Mouse (Mus musculus) liver, embryonic 14.5 days (tissue): ENCODE data around the gene Fgd2. TPM values are rescaled to one million over a fixed set of nuclear protein-coding genes. Genes with fewer than 3 reads are reported as not detected.

Experiments used
- ATAC-seq: fragments of 200-750 bp; cut with Nextera tagmentation; 2 replicates; pipeline ENCODE4 v1.8.0; 2017; ENCODE audit warnings: moderate number of reproducible peaks, mild to moderate bottlenecking, moderate library complexity; ENCODE audit not compliant: insufficient read depth
- DNase-seq, 3 experiments: peaks; one replicate each; pipeline ENCODE4 v3.0.0-alpha.2; 2012 to 2013; ENCODE audit warnings: low read depth in 3 of 3, low spot score in 3 of 3
- H3K27ac ChIP-seq: fragments of 300-500 bp; sonication (generic); 2 replicates; pipeline ENCODE4 v1.5.1; 2014; ENCODE audit warnings: moderate library complexity, mild to moderate bottlenecking, control low read depth, inconsistent platforms
- H3K27me3 ChIP-seq: fragments of 300-500 bp; sonication (generic); 2 replicates; pipeline ENCODE4 v1.6.1; 2014; ENCODE audit warnings: mild to moderate bottlenecking, low read length, moderate library complexity; ENCODE audit not compliant: control insufficient read depth, insufficient read depth
- H3K36me3 ChIP-seq: fragments of 300-500 bp; sonication (generic); replicated peaks from 2 replicates; pipeline ENCODE4 v1.6.1; 2014; ENCODE audit warnings: low read depth; ENCODE audit not compliant: control insufficient read depth, insufficient read depth
- H3K4me1 ChIP-seq, 2 experiments: fragments of 200-500 bp in 1 of 2; fragments of 300-500 bp in 1 of 2; sonication (generic) in 1 of 2; replicated peaks; 2 replicates each; pipeline ENCODE4 v1.6.1; 2012 to 2014; ENCODE audit warnings: antibody characterized with exemption in 1 of 2, inconsistent platforms in 1 of 2, low read length in 1 of 2; ENCODE audit not compliant: control insufficient read depth in 2 of 2, insufficient read depth in 2 of 2
- H3K4me2 ChIP-seq: fragments of 300-500 bp; sonication (generic); 2 replicates; pipeline ENCODE4 v1.6.1; 2014; ENCODE audit warnings: low read depth, mild to moderate bottlenecking, control low read depth, moderate library complexity
- H3K4me3 ChIP-seq, 2 experiments: fragments of 200-500 bp in 1 of 2; fragments of 300-500 bp in 1 of 2; sonication (generic) in 1 of 2; 2 replicates each; pipeline ENCODE4 v1.5.1; 2012 to 2014; ENCODE audit warnings: low read depth in 2 of 2, low read length in 2 of 2, mild to moderate bottlenecking in 2 of 2, control low read depth in 1 of 2, inconsistent platforms in 1 of 2, moderate library complexity in 1 of 2; ENCODE audit not compliant: insufficient read depth in 1 of 2
- H3K9ac ChIP-seq: fragments of 300-500 bp; sonication (generic); replicated peaks from 2 replicates; pipeline ENCODE4 v1.6.1; 2014; ENCODE audit warnings: mild to moderate bottlenecking, control low read depth, moderate library complexity
- H3K9me3 ChIP-seq: fragments of 300-500 bp; sonication (generic); 2 replicates; pipeline ENCODE4 v1.6.1; 2016; ENCODE audit warnings: low read length, mixed read lengths; ENCODE audit not compliant: control insufficient read depth
- CTCF ChIP-seq: IDR thresholded peaks from 2 replicates; pipeline ENCODE4 v1.5.1; 2016; ENCODE audit warnings: antibody characterized with exemption, low read depth, control low read depth
- EP300 ChIP-seq: IDR thresholded peaks from 2 replicates; pipeline ENCODE4 v1.6.1; 2016; ENCODE audit warnings: antibody characterized with exemption, low read depth
- WGBS: fragments of 180-500 bp; shearing (Covaris S2); extraction: QIAGEN DNeasy Blood & Tissue Kit; methylation state at CpG from one replicate; pipeline ENCODE4 v1.1.7; 2014; ENCODE audit not compliant: insufficient replicate concordance; 5-methylcytosine and 5-hydroxymethylcytosine counted together
- polyA plus RNA-seq, 2 experiments: library from polyadenylated mRNA; depleted of rRNA in 1 of 2; stranded (reverse) in 1 of 2; unstranded in 1 of 2; fragments of >200 nt; fragmentation: Nextera tagmentation in 1 of 2; extraction: Ambion mirVana in 1 of 2; gene quantifications; 2 replicates each; pipeline versions ENCODE4 v1.2.1 to v1.2.3; 2012 to 2014

Gene Fgd2
- polyA plus RNA-seq, 2 experiments = 3.8 to 8.5 TPM

GRCm38 (mm10) chr17:29428213-29428612 lies 67.5 kb downstream of the Fgd2 start:
- no peak for DNase-seq
- Histone ChIP-seq H3K4me1 (peaks cover 19 to 29% of the 10 kb centered on the region in 2 experiments), H3K9me3 (no peaks in the 10 kb centered on the region), H3K4me3 (no peak overlapping the region), H3K27me3 (no peaks in the 10 kb centered on the region; the same call in 1 of the 2 replicates), H3K9ac (no peak overlapping the region; the same call in 1 of the 2 replicates), H3K36me3 (no peaks in the 10 kb centered on the region), H3K27ac (no peak overlapping the region), H3K4me2 (no peak overlapping the region)
- 46% methylated on average over 8 of the region's 8 CpGs for WGBS
- no peak for ATAC-seq
- TF ChIP-seq CTCF = no peak
- no peak for TF ChIP-seq EP300

GRCm38 (mm10) chr17:29428826-29429225 lies 68.1 kb downstream of the Fgd2 start:
- Histone ChIP-seq H3K4me3 (no peak overlapping the region), H3K36me3 (no peaks in the 10 kb centered on the region), H3K9ac (no peak overlapping the region), H3K27me3 (no peaks in the 10 kb centered on the region; the same call in 1 of the 2 replicates), H3K4me2 (no peak overlapping the region), H3K4me1 (peaks cover 25 to 36% of the 10 kb centered on the region in 2 experiments), H3K9me3 (no peaks in the 10 kb centered on the region), H3K27ac (no peak overlapping the region)
- ATAC-seq (no peak), DNase-seq (no peak)
- WGBS = 40% methylated on average over 2 of the region's 2 CpGs
- no peak for TF ChIP-seq EP300

Other genes with a start within 250 kb of the Fgd2 start
- 11.5 and 12.8 TPM in 2 replicates for gene Rab44, start 246.8 kb upstream of the Fgd2 start, polyA plus RNA-seq (2012; rRNA removed)
- gene Rab44, start 246.8 kb upstream of the Fgd2 start, polyA plus RNA-seq (2014; fragmentation: Nextera tagmentation; extraction: Ambion mirVana) = 3.7 and 4.1 TPM in 2 replicates
- gene Cpne5, start 122.7 kb upstream of the Fgd2 start, polyA plus RNA-seq (2012; rRNA removed) = 0.06 and 0.12 TPM in 2 replicates
- 0.16 and 0.28 TPM in 2 replicates for gene Cpne5, start 122.7 kb upstream of the Fgd2 start, polyA plus RNA-seq (2014; fragmentation: Nextera tagmentation; extraction: Ambion mirVana)
- 46.2 and 47.9 TPM in 2 replicates for gene Ppil1, start 96.7 kb upstream of the Fgd2 start, polyA plus RNA-seq (2012; rRNA removed)
- 84.7 and 87.3 TPM in 2 replicates for gene Ppil1, start 96.7 kb upstream of the Fgd2 start, polyA plus RNA-seq (2014; fragmentation: Nextera tagmentation; extraction: Ambion mirVana)
- 26.1 and 27.4 TPM in 2 replicates for gene BC004004, start 92.1 kb upstream of the Fgd2 start, polyA plus RNA-seq (2012; rRNA removed)
- gene BC004004, start 92.1 kb upstream of the Fgd2 start, polyA plus RNA-seq (2014; fragmentation: Nextera tagmentation; extraction: Ambion mirVana) = 57.7 and 58.1 TPM in 2 replicates
- gene Pi16, start 43.2 kb upstream of the Fgd2 start, polyA plus RNA-seq (2012; rRNA removed) = 0.90 and 0.97 TPM in 2 replicates
- gene Pi16, start 43.2 kb upstream of the Fgd2 start, polyA plus RNA-seq (2014; fragmentation: Nextera tagmentation; extraction: Ambion mirVana) = 0.39 and 0.52 TPM in 2 replicates
- 61.1 and 69.0 TPM in 2 replicates for gene Mtch1, start 13.0 kb upstream of the Fgd2 start, polyA plus RNA-seq (2012; rRNA removed)
- gene Mtch1, start 13.0 kb upstream of the Fgd2 start, polyA plus RNA-seq (2014; fragmentation: Nextera tagmentation; extraction: Ambion mirVana) = 54.3 and 64.3 TPM in 2 replicates
- 61.4 and 64.5 TPM in 2 replicates for gene Pim1, start 129.8 kb downstream of the Fgd2 start, polyA plus RNA-seq (2012; rRNA removed)
- 60.4 and 69.9 TPM in 2 replicates for gene Pim1, start 129.8 kb downstream of the Fgd2 start, polyA plus RNA-seq (2014; fragmentation: Nextera tagmentation; extraction: Ambion mirVana)
- not detected in 2 replicates for gene Gm17657, start 188.7 kb downstream of the Fgd2 start, polyA plus RNA-seq (2012; rRNA removed)
- not detected in 2 replicates for gene Gm17657, start 188.7 kb downstream of the Fgd2 start, polyA plus RNA-seq (2014; fragmentation: Nextera tagmentation; extraction: Ambion mirVana)
- 3.3 and 3.6 TPM in 2 replicates for gene Tbc1d22b, start 188.9 kb downstream of the Fgd2 start, polyA plus RNA-seq (2012; rRNA removed)
- 2.3 and 2.9 TPM in 2 replicates for gene Tbc1d22b, start 188.9 kb downstream of the Fgd2 start, polyA plus RNA-seq (2014; fragmentation: Nextera tagmentation; extraction: Ambion mirVana)
- gene Tmem217, start 191.5 kb downstream of the Fgd2 start, polyA plus RNA-seq (2012; rRNA removed) = 0.09 TPM in 1 of 2 replicates, not detected in the other
- not detected in 2 replicates for gene Tmem217, start 191.5 kb downstream of the Fgd2 start, polyA plus RNA-seq (2014; fragmentation: Nextera tagmentation; extraction: Ambion mirVana)